Mouse (Mus musculus): ENCODE measurements around the gene E2f2. TPM values are rescaled to one million over a fixed set of nuclear protein-coding genes. Genes with fewer than 3 reads are reported as not detected.

E2f2 gene
- total RNA-seq, 2 experiments from 2014 or later, result 1.4 to 2.1 TPM

- intact Hi-C loops (cut with DNase I), result loop anchor here (5.0 to 10.0 kb wide), 3 partner anchors 138 to 1340 kb away; partner anchors contain the start of genes Pnrc2 and Zfp46
- DNase-seq, result peak; percentile 85 to 87
Measured at GRCm38 (mm10) chr4:136144126-136144926, 27.9 kb upstream of the E2f2 start.

GRCm38 (mm10) chr4:136144927-136145292 is 27.3 kb upstream of the E2f2 start:
- DNase-seq, result no peak
- intact Hi-C loops (cut with DNase I), result loop anchor here (5.0 to 10.0 kb wide), 3 partner anchors 137 to 1340 kb away; partner anchors contain the start of genes Pnrc2 and Zfp46

- DNase-seq, result peak in 1 of 2 experiments; percentile 28
- intact Hi-C loops (cut with DNase I), result loop anchor here (10.0 kb wide), 2 partner anchors 271 to 1339 kb away; partner anchors contain the start of gene Pnrc2
Measured at GRCm38 (mm10) chr4:136145362-136145885, 26.8 kb upstream of the E2f2 start.

- intact Hi-C loops (cut with DNase I), result loop anchor here (10.0 kb wide), 2 partner anchors 271 to 1339 kb away; partner anchors contain the start of gene Pnrc2
- DNase-seq, result no peak
Measured at GRCm38 (mm10) chr4:136145991-136146711, 26.0 kb upstream of the E2f2 start.

GRCm38 (mm10) chr4:136146712-136147154 is 25.5 kb upstream of the E2f2 start:
- peak; percentile 24 to 37 for DNase-seq

GRCm38 (mm10) chr4:136147436-136148135 is 24.6 kb upstream of the E2f2 start:
- intact Hi-C loops (cut with DNase I), result loop anchor here (10.0 kb wide), 2 partner anchors 273 to 1337 kb away; partner anchors contain the start of gene Pnrc2
- DNase-seq, result peak; percentile 84 to 85

More at GRCm38 (mm10) chr4:136146712-136147154, 25.5 kb upstream of the E2f2 start:
- intact Hi-C loops (cut with DNase I), result loop anchor here (10.0 kb wide), 2 partner anchors 272 to 1338 kb away; partner anchors contain the start of gene Pnrc2

- intact Hi-C loops (cut with DNase I), result loop anchor here (1.0 to 10.0 kb wide), 3 partner anchors 78 to 1336 kb away; partner anchors contain the start of gene Pnrc2
- peak; percentile 65 to 73 for DNase-seq
Measured at GRCm38 (mm10) chr4:136148342-136149044, 23.7 kb upstream of the E2f2 start.

- no peak for DNase-seq
- intact Hi-C loops (cut with DNase I), result loop anchor here (1.0 to 10.0 kb wide), 3 partner anchors 79 to 1336 kb away; partner anchors contain the start of gene Pnrc2
Measured at GRCm38 (mm10) chr4:136149045-136149379, 23.2 kb upstream of the E2f2 start.

GRCm38 (mm10) chr4:136149734-136150133 is 22.5 kb upstream of the E2f2 start:
- DNase-seq, result peak; percentile 52 to 74
- intact Hi-C loops (cut with DNase I), result loop anchor here (1.0 to 10.0 kb wide), 3 partner anchors 79 to 1335 kb away; partner anchors contain the start of gene Pnrc2

- intact Hi-C loops (cut with DNase I), result no loop called here
Measured at GRCm38 (mm10) chr4:136150596-136150995, 21.6 kb upstream of the E2f2 start.

GRCm38 (mm10) chr4:136152821-136153220 is 19.4 kb upstream of the E2f2 start:
- no peak for DNase-seq
- intact Hi-C loops (cut with DNase I), result no loop called here

More at GRCm38 (mm10) chr4:136150596-136150995, 21.6 kb upstream of the E2f2 start:
- DNase-seq, result no peak

- intact Hi-C loops (cut with DNase I), result no loop called here
- no peak for DNase-seq
Measured at GRCm38 (mm10) chr4:136154462-136154861, 17.7 kb upstream of the E2f2 start.

- intact Hi-C loops (cut with DNase I), result no loop called here
- DNase-seq, result no peak
Measured at GRCm38 (mm10) chr4:136158498-136158897, 13.7 kb upstream of the E2f2 start.

- intact Hi-C loops (cut with DNase I), result loop anchor here (1.0 to 10.0 kb wide), 2 partner anchors 85 to 90 kb away; partner anchors contain the start of gene Tcea3
- DNase-seq, result peak; percentile 77 to 83
Measured at GRCm38 (mm10) chr4:136159802-136160397, 12.3 kb upstream of the E2f2 start.

- intact Hi-C loops (cut with DNase I), result loop anchor here (1.0 to 10.0 kb wide), 3 partner anchors 17 to 81 kb away; partner anchors contain the start of gene Tcea3
- peak; percentile 90 to 92 for DNase-seq
Measured at GRCm38 (mm10) chr4:136163448-136163847, 8.7 kb upstream of the E2f2 start.

- intact Hi-C loops (cut with DNase I), result loop anchor here (10.0 kb wide), 1 partner anchor 80 kb away; the partner anchor contains the start of gene Tcea3
Measured at GRCm38 (mm10) chr4:136164981-136165380, 7.2 kb upstream of the E2f2 start.

GRCm38 (mm10) chr4:136167701-136168100 is 4.5 kb upstream of the E2f2 start:
- intact Hi-C loops (cut with DNase I), result loop anchor here (10.0 kb wide), 1 partner anchor 77 kb away; the partner anchor contains the start of gene Tcea3
- no peak for DNase-seq

More at GRCm38 (mm10) chr4:136164981-136165380, 7.2 kb upstream of the E2f2 start:
- DNase-seq, result no peak

- intact Hi-C loops (cut with DNase I), result no loop called here
Measured at GRCm38 (mm10) chr4:136170401-136170800, 1.8 kb upstream of the E2f2 start.

More at GRCm38 (mm10) chr4:136170401-136170800, 1.8 kb upstream of the E2f2 start:
- DNase-seq, result no peak
